In genomic region chr6:52245757-52246142, GRCm38 (mm10) we compare ENCODE assay signal across 11 mouse cellular contexts. TPM values are rescaled to one million over a fixed set of nuclear protein-coding genes. Genes with fewer than 3 reads are reported as not detected.
DNase-seq lines count a peak whose midpoint lies in the region; ATAC-seq and TF ChIP-seq lines count a peak whose summit lies in the region.
"Had no signal": no experiment of that assay in that cellular context is flagged by ENCODE, and none has a peak within 500 bp of the region (broad histone marks: within the 10 kb centered on the region; RNA-seq: fewer than 3 reads in every experiment).

Hoxa11 (minus strand) TSS chr6:52245810.

- peak within 1 kb of the TSS; percentile 27 for H3K4me2 ChIP-seq in heart, embryonic 11.5 days
- no peak within 1 kb of the TSS for H3K4me2 ChIP-seq in stomach, embryonic 14.5 days (replicated peaks; ENCODE audit: low read depth, low read length)
- H3K4me2 ChIP-seq in stomach, postnatal 0 days (replicated peaks; ENCODE audit: low read depth) = no peak within 1 kb of the TSS

- TF ChIP-seq EP300 in stomach, postnatal 0 days (optimal IDR thresholded peaks at IDR 0.05) = no peak

- peaks cover 5% of the 10 kb centered on the region; the same call in 1 of the 2 replicates for H3K4me1 ChIP-seq in heart, embryonic 11.5 days (ENCODE audit: control insufficient read depth, insufficient read depth, low read length)
- no peaks in the 10 kb centered on the region for H3K4me1 ChIP-seq in stomach, embryonic 14.5 days (ENCODE audit: control insufficient read depth, insufficient read depth, low read length)
- H3K4me1 ChIP-seq in stomach, postnatal 0 days (replicated peaks; ENCODE audit: control insufficient read depth, insufficient read depth) = no peaks in the 10 kb centered on the region

- no peak within 1 kb of the TSS for H3K9ac ChIP-seq in heart, embryonic 11.5 days (ENCODE audit: low read depth, low read length)
- H3K9ac ChIP-seq in stomach, embryonic 14.5 days (replicated peaks; ENCODE audit: low read depth, low read length) = no peak within 1 kb of the TSS
- H3K9ac ChIP-seq in stomach, postnatal 0 days (ENCODE audit: low read length) = no peak within 1 kb of the TSS

- H3K27ac ChIP-seq in heart, embryonic 11.5 days (ENCODE audit: low read depth, low read length) = no peak within 1 kb of the TSS
- H3K27ac ChIP-seq in stomach, embryonic 14.5 days (ENCODE audit: low read length) = no peak within 1 kb of the TSS
- no peak within 1 kb of the TSS for H3K27ac ChIP-seq in stomach, postnatal 0 days (replicated peaks)

- DNase-seq in heart, postnatal 4 days = no peak
- DNase-seq in stomach, postnatal 0 days (ENCODE audit: low spot score) = no peak
- DNase-seq in kidney, postnatal 4 days = peak; percentile 62 to 80
- peak; percentile 64 for DNase-seq in urinary bladder, postnatal 25 days (ENCODE audit: low spot score)
- no peak for DNase-seq in adrenal gland, postnatal 10 days
- DNase-seq: adrenal gland, adult 2 months; cerebellum, postnatal 14 days; lung, postnatal 36 days had no signal

- WGBS in heart, embryonic 11.5 days (ENCODE audit: insufficient replicate concordance) = 1% methylated on average over 20 of the region's 20 CpGs
- under 1% methylated on average over 20 of the region's 20 CpGs for WGBS in stomach, embryonic 14.5 days
- WGBS in stomach, postnatal 0 days = 2% methylated on average over 20 of the region's 20 CpGs

- H3K4me3 ChIP-seq in heart, embryonic 11.5 days (ENCODE audit: low read depth, low read length) = peak within 1 kb of the TSS; percentile 25
- 0 out of 2 replicates have a peak within 1 kb of the TSS, but pooled peaks have one; percentile 8 for H3K4me3 ChIP-seq in stomach, embryonic 14.5 days (ENCODE audit: low read depth, low read length)
- no peak within 1 kb of the TSS; the same call in 1 of the 2 replicates for H3K4me3 ChIP-seq in stomach, postnatal 0 days (ENCODE audit: low read depth, low read length)

- H3K27me3 ChIP-seq in heart, embryonic 11.5 days (ENCODE audit: control insufficient read depth, insufficient read depth, low read length) = peaks cover 96% of the 10 kb centered on the region
- peaks cover 83% of the 10 kb centered on the region for H3K27me3 ChIP-seq in stomach, embryonic 14.5 days (ENCODE audit: control insufficient read depth, insufficient read depth, low read length)
- H3K27me3 ChIP-seq in stomach, postnatal 0 days (ENCODE audit: control insufficient read depth, insufficient read depth, low read length) = peaks cover 48% of the 10 kb centered on the region

- H3K36me3 ChIP-seq in heart, embryonic 11.5 days (ENCODE audit: control insufficient read depth, insufficient read depth, low read length) = no peaks in the 10 kb centered on the region
- H3K36me3 ChIP-seq in stomach, embryonic 14.5 days (ENCODE audit: control insufficient read depth, insufficient read depth, low read length) = no peaks in the 10 kb centered on the region
- H3K36me3 ChIP-seq in stomach, postnatal 0 days (ENCODE audit: control insufficient read depth, insufficient read depth, low read length) = no peaks in the 10 kb centered on the region

- TF ChIP-seq CTCF in stomach, postnatal 0 days (IDR thresholded peaks at IDR 0.05; ENCODE audit: low read depth) = no peak

- ATAC-seq in heart, embryonic 11.5 days (replicated peaks; ENCODE audit: insufficient number of reproducible peaks, low FRiP score, low TSS enrichment) = no peak
- no peak for ATAC-seq in stomach, embryonic 14.5 days (ENCODE audit: insufficient number of reproducible peaks, insufficient read depth, low FRiP score, low read depth)
- no peak for ATAC-seq in stomach, postnatal 0 days (ENCODE audit: low FRiP score, low TSS enrichment)
- ATAC-seq in megakaryocyte progenitor cell, adult 5-6 weeks (replicated peaks; ENCODE audit: poor library complexity) = no peak

- no peaks in the 10 kb centered on the region for H3K9me3 ChIP-seq in heart, embryonic 11.5 days (replicated peaks; ENCODE audit: control insufficient read depth, low read length)
- no peaks in the 10 kb centered on the region for H3K9me3 ChIP-seq in stomach, embryonic 14.5 days (ENCODE audit: control insufficient read depth, low read depth, low read length)
- no peaks in the 10 kb centered on the region for H3K9me3 ChIP-seq in stomach, postnatal 0 days (ENCODE audit: control insufficient read depth, low read length)

RNA-seq across cellular contexts. Expression of gene Hoxa11, which starts in this region (rescaled TPM):
- polyA plus RNA-seq in heart, embryonic 11.5 days (2014; fragmentation: Nextera tagmentation; extraction: Ambion mirVana) = not detected in 2 replicates
- total RNA-seq in heart, postnatal 4 days (2021) = not detected
- polyA plus RNA-seq in stomach, embryonic 14.5 days (2014; fragmentation: Nextera tagmentation; extraction: Ambion mirVana) = not detected in 2 replicates
- polyA plus RNA-seq in stomach, postnatal 0 days (2015; fragmentation: Nextera tagmentation; extraction: Ambion mirVana) = not detected in 2 replicates
- not detected in 2 replicates for total RNA-seq in megakaryocyte progenitor cell, adult 5-6 weeks (2015)
- total RNA-seq in megakaryocyte progenitor cell, adult 5-6 weeks (2017) = 0.10 TPM in 1 of 2 replicates, not detected in the other
- total RNA-seq in adrenal gland, postnatal 10 days (2021) = not detected
- total RNA-seq: adrenal gland, adult 2 months had no signal
- polyA plus RNA-seq: adrenal gland, adult 2 months had no signal

Comparison
In these comparisons a context has a peak if more than half of its experiments do, and no peak if none do; other contexts are left out.
1. DNase-seq: peak in kidney, postnatal 4 days (2 of 2) and urinary bladder, postnatal 25 days (single experiment); none in heart, postnatal 4 days (single experiment), stomach, postnatal 0 days (single experiment) and adrenal gland, postnatal 10 days (single experiment).